Mouse (Mus musculus) A20 (cell line): ENCODE data around the gene Mydgf.

Experiments
- DNase-seq: peaks from one replicate; pipeline ENCODE4 v3.0.0-alpha.2; 2011; ENCODE audit warnings: low read depth, low spot score

Gene Mydgf

DNA sequence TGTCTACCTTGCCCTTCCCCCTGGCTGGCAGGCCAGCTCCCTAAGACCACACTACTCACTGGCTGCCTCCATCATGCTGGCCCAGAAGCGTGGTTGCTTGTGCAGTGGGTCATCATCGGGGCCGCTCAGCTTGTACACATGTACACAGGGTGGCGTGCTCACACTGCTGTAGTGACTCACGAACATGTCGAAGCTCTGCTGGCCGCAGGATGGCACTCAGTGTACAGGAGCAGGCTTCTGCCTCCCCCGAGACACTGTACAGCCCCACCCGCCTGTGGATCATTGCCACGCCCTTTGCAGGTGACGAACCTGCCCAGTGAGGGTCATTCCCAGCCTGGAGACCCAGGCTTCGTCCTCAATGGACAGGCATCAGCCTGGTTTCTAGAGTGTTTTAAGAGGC lies 10.6 kb upstream of the Mydgf start:
- no peak for DNase-seq

DNA sequence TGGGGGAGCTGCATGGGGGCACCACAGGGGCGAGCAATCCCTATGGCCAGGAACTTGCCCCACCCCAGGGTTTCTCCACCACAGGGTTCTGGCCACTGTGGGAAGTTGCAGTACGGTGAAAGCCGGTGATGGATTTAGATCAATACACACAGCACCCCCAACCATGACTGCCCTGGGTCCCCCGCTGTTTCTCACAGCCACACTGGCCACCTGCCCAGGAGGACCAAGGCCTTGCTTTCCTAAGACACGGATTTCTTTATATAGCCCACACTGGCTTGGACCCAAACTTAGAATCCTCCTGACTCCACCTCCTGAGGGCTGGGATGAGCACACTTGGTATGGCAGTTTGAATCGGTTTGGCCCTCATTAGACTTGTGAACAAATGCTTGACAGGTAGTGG lies 7.5 kb upstream of the Mydgf start:
- DNase-seq = no peak

DNA sequence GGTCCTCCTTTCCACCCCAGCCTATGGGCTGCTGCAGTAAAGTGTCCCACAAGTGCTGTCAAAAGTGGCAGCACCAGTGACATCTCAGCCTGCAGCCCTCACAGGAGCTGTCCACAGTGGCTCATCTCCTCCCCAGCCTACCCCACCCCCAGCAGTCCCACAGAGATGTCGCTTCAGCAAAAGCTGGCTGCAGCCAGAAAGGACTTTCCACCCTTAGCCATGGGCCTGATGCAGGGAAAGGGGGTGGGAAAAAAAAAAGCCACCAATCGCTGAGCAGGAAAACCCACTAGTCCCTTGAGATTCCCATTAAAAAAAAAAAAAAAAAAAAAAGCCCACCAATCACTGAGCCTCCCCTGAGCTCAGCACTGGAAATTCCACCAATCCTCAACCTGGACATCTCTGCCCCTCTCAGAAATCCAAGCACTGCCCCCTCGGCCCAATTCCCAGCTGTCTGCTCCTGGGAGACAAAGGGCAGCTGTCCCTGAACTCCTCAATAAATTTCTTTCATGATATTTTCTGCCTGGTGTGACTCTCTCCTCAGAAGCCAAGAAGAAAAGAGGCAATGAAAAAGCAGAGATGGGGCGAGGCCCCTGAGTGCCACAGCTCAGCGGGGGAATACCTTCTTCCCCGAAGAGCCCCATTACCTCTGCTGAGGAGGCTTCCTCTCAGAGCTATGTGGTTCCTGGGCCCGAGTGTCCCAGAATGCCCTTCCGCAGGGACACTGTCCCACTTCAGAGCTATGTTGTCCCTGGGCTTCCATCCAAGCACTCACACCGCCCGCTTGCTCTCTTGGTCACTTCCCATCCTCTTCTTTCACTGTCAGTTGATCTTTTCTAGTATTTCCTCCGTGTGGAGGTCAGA lies 1.8 kb upstream of the Mydgf start:
- DNase-seq = no peak

DNA sequence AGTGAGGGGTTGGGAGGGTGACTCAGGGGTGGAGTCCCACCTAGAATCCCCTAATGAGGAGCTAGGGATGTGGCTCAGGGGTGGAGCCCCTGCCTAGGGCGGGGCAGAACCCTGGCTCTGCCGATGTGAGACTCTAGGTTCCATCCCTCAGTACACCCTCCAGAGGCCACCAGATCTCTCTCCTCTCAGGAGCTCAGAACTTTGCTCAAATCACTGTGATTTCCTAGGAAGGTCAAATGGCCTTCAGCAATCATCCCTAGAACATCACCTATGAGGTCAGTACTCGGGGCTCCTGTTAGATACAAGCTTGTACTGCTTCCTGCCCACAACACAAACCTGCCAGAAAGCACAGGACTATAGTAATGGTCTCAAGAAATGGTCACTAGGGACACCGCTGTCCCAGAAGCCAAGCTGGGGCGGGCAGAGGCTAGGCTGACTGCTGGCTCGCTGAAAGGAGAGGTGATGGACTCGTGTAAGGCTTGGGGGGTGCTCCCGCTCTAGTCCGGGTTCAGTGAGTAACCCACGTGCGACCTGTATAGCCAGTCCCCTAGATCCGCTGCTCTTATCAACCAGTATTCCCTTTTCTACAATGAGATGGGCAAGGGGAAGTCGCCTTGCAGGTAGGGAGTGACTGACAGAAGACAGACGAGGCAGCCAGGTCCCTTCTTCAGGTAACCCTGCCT lies 604 bp downstream of the Mydgf start:
- peak; percentile 31 for DNase-seq

DNA sequence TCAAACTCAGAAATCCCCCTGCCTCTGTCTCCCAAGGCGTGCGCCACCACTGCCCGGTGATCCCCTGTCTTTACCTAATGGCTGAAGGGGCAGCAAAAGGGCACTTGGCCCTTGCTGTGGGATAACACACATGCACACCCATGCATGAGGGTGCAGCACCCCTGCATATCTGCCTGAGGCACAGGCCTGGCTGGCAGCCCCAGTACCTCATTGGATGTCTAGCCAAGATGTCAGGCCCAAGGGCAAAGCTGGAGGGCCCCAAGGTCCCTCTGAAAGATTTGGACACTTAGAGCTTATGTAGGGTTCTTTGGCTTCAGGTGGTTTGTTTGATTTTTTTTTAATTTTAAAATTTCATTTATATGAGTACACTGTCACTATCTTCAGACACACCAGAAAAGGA lies 8.3 kb downstream of the Mydgf start:
- no peak for DNase-seq

DNA sequence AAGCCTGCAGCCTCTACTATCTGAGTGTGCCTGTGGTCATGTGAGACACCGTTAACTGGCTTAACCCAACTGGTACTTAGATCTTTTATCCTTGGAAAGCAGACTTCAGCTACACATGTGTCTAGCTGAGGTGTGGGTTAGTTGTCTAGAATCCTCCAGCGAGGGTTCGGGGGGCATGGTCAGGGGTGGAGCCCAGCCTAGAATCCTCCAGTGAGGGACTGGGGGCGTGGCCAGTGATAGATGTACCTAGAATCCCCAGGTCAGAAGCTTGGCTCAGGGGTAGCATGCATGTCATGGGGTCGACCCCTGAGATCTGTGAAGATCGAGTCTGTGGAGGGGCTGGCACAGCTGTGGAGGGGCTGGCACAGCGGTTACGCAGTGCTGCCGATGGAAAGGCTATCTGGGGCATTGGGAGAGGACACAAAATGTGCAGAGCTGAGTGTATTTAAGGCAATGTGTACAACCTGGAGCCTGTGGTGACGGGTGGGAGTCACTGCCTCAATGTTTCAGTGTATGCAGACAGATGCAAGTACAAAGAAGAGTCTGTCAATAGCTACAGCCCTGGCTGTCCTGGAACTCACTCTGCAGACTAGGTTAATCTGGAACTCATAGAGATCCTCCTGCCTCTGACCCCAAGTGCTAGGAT lies 10.2 kb downstream of the Mydgf start:
- DNase-seq = no peak

DNA sequence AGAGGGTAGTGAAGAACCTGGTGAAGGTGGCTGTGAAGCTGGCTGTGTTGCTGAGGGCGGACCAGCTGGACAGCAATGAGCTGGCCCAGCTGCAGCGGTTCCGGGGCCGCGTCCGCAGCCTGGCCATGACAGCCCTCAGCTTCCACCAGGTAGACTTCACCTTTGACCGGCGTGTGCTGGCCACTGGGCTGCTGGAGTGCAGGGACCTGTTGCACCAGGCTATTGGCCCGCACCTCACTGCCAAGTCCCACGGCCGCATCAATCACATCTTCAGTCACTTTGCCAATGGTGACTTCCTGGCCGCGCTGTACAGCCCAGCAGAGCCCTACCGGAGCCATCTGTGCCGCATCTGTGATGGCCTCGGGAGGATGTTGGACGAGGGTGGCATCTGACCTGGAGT lies 11.8 kb downstream of the Mydgf start:
- no peak for DNase-seq

DNA sequence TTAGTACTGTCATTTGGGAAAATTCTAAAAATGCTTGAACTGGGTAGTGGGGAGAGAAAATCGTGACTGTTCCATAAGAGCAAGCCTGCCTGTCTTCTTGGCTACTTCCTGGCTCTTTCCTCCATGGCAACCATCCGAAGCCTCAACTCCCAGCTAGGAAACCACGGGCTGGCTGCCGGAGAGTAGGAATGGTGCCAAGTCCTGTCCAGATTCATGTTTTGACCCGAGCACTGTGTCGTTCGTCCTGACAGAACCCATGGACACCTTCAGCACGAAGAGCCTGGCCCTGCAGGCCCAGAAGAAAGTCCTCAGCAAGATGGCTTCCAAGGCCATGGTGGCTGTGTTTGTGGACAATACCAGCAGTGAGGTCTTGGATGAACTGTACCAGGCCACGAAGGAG lies 12.3 kb downstream of the Mydgf start:
- DNase-seq = no peak

DNA sequence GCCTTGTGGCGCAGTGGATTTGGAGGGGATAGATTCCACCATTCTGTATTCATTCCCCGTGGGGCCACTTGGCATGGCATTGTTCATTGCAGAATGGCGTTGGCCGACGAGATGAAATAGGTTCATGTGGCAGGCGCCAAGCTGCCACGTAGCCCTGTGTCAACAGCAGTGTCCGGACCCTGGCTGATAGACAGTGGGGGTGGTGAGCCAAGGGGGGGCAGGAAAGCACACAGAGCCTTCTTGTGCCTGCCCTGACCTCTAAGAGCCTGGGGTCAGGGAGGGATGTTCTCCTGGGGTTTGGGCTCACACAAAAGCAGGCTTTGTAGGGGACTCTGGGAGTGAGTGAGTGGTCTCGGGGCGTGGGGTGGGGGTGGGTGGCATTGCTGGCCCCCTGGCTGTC lies 13.1 kb downstream of the Mydgf start:
- DNase-seq = no peak

DNA sequence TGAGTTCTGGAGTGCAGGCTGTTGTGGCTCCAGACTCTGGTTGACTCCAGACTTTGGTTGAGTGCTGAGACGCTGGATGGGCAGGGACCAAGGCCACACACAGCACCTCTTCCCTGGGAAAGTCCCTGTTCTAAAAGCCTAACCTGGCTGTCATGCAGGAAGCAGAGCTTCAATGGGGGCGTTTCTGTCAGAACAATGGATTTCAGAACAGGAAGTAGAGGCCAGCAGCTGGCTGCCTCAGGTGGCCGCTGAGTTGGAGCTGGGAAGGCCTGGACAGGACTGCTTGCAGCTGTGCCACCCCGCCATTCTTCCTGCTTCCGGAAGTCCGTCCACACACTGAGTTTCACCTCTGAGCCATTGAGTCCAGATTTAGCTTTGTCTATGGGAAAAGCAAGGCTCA lies 13.9 kb downstream of the Mydgf start:
- DNase-seq = no peak

DNA sequence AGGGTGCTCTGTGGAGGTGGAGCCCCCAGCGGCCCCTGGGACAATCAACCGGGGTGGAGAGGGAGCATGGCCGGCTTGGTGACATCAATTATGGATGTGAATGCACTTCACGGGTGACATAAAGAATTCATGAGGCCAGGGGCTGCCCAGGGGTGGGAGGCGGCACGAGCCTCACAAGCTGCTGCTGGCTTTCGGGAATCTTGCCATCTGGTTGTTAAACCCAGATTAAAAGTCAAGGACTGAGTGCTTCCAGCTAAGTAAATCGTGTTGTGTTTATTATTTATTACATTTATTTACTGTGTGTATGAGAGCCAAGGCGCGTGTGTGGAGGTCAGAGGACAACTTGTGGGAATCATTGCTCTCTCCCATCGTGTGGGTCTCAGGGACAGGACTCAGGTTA lies 18.0 kb downstream of the Mydgf start:
- DNase-seq = no peak

DNA sequence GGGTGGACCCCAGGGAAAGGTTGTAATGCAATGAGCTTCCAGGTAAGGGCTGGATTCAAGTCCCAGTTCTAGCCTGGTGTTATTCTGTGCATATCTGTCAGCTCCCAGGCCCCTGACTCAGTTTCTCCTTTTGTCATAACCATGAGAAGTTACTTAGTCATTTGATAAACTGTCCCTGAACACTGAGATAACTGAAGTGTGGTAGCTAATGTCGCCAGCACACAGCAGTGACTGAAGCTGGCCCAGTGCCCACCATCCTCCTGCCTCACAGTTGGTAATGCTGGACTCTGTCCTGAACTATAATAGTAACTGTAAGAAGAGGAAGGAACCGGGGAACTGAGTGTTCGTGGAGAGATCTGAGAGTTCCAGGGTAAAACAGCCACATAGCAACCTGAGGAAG lies 19.2 kb downstream of the Mydgf start:
- no peak for DNase-seq

DNA sequence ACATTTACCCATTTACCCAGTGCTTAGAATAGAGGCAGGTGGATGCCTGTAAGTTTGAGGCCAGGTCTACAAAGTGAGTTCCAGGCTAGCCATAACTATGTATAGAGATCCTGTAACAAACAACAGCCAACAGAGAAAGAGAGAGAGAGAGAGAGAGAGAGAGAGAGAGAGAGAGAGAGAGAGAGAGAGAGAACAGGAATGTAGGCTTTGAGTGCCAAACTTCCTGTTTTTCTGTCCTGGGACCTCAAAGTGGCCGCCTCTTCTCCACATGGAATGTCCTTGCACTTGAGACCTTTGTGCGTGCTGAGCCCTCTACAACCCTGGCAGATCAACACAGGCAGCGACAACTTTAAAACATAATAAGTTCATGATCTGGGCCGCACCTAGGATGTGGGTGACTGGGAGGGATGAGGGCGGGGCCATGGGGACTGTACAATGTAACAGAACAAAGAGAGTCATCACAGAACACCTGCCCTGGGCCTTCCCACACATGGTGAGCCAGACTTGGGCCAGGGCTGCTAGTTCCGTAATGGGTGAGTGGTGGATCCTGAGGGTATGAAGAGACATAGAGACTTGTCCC lies 20.1 kb downstream of the Mydgf start:
- no peak for DNase-seq

DNA sequence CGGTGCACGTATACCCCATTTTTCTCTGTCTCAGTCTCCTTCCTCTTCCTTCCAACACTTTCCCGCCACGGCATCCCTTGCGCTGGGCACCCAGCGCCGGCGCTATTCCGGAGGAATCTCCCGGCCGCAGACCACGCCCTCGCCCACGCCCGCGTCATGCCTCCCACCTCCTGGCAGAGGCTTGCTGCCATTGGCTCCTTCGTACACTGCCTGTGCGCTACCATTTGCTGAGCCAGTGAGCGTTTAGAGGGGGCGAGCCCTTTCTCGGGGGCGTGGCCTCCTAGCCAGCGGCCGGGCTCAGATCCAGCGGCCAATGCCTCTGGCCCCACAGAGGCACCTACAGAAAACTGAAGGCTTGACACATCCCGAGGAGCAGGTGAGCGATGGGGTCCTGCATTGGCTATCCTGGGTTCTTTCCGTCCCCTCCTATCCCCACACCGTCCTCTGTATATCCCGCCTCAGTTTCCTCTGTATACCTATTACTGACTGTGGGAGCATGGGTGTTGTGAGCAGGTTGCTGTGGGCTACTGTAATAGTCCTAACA lies 21.4 kb downstream of the Mydgf start, which contains the start of gene Tnfaip8l1:
Gene Tnfaip8l1, plus strand, starts transcription at position 247 of the 544 bp plus-strand sequence.
- peak; percentile 92 for DNase-seq

DNA sequence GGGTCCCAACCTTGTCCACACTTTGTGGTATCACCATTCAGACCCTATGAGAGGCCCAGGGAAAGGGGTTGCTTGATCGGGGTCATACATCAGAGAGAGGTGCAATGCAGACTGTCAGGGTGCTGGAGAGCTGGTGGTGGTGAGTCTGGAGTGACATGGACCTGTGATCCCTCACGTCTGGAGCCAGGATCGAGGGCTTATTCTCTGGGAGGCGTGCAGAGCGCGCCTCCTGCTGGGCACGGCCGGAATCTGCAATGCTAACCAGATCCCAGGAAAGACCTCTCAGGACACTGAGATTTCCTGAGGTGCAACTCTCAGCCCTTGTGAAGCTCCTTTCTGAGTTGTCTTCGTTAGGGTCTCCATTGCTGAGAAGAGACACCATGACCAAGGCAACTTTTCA lies 24.0 kb downstream of the Mydgf start:
- peak; percentile 61 for DNase-seq

DNA sequence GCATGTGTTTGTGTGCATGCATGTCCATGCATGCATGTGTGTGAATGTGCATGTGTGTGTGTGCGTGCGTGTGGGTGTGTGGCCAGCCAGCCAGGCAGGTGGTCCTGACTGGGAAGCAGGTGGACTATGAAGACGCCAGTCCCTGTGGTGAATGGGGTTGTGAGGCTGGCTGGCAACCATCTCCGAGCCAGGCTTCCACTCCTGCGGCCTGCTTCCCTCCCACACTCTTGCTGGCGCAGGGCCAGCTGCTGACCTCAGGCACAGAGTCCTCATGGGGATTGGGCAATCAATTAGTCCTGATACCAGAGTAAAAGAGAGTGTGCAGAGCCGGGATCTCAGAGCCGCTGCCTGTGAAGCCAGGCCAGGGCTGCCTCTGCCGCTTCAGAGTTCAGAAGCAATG lies 30.1 kb downstream of the Mydgf start:
- DNase-seq = no peak

DNA sequence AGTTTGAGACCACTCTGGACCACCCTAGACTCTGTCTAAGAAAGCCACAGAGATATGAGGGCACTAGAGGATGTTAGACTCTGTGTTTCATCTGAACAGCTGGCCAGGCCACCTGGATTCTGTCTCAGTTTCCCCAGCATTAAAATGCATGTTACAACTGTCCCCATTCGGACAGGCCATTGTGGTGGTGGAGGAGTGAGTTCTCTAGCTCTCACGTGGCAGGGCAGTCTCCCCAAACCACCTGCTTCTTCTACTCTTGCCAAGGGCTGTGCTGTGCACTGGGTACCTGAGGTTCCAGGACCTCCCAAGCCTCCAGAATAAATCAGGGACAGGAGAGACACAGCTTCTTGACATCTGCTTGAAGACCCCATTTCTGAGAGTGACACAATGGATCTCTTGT lies 33.8 kb downstream of the Mydgf start:
- no peak for DNase-seq

DNA sequence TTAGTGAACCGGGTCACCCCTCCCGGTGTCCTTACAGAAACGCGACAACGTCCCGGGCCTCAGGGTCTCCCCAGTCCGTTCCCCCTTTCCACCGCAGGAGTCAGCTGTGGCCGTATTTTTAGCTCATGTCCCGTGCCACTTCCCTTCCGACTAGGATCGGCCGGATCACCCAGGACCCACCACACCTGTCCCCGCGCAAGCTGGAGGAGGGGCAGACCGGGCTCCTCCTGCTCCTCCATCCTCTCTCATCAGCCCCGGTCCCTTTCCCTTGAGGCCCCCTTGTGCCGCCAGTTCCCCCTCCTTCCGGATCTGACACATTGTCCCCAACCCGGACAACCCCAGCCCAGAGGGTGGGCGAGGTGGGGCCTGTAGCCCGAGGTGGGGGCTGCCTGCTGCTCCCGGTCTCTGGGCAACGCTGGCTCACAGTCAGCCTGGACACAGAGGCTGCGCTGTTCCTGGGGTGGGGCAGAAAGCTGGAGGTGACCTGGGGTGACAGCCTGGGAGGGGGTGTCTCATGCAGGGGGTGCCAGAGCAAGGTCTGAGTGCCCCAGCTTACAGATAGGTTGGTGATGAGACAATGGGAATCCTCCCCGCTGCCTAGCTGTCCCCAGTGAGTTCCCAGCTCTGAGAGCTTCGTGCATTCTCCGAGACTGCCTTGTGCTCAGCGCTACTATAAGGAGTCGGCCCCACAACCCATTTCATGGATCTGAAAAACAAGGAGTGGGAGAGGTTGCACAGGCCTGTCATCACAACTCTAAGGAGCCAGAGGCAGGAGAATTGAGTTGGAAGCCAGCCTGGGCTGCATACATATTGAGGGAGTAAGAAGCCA lies 34.7 kb downstream of the Mydgf start:
- no peak for DNase-seq

DNA sequence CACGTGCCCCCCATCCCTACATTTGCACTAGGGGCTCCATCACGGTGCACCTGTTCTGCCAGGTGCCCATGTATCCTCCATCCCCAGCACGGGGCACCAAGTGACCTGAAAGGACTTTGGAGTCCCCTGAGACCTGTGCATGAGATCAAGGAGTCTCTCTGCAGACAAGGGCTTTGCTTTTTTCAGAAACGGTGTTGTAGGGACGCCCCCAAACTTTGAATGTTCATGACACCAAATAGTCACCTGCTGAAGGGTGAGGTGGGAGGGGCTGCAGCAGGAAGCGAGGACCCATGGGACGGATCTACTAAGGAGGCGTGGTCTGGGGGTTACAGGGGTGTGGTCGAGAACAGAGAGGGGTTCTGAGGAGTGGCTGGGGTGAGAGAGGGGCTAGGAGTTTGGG lies 35.4 kb downstream of the Mydgf start:
- peak; percentile 81 for DNase-seq

DNA sequence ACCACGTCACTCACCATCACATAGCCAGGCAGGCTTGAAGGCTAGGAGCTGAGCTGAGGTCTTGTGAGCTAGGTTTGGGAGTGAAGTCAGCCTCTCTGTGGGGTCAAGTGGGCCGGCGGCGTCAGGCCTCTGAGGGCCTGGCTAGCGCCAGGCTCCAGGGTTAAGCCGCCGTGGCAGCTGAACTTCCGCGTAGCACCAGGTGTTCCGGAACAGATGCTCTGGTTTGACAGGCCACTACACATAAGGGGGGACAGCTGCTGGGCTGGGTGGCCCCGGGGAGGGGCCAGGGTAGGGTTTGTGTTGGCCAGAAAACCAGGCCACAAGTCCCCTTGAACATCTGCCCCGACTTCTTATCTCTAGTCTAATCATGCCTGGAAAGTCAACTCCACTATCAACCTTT lies 36.3 kb downstream of the Mydgf start:
- peak; percentile 71 for DNase-seq

DNA sequence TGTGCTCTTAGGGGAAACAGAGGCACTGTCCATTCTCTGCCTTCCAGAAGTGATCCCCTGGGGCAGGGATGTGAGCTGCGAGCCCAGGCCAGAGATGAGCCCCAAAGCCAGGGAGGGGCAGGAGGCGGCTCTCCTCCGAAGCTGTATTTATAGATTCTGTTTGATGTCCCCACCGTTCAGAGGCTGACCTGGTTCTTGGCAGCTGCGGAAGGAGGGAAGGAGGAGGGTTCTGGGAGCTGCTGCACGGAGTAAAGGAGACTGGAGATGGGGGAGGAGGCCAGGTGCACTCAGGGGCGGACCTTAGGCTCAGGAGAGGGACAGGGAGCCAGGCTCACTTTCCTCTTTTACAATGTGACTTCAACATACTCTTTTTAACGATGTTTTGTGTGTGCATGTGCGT lies 37.6 kb downstream of the Mydgf start:
- no peak for DNase-seq
